Mouse (Mus musculus) ovary, postnatal 10 days (tissue): Measurements from ENCODE around the gene Ercc8.

Source experiments
- DNase-seq: peaks from one replicate; pipeline ENCODE4 v3.0.0; 2022; ENCODE audit warnings: low spot score

Ercc8 gene

GRCm38 (mm10) chr13:108157732-108158464 lies 633 bp upstream of the Ercc8 start:
- DNase-seq: no peak

GRCm38 (mm10) chr13:108159241-108159575 lies 677 bp downstream of the Ercc8 start:
- no peak for DNase-seq

GRCm38 (mm10) chr13:108159963-108160362 lies 1.4 kb downstream of the Ercc8 start:
- no peak for DNase-seq

- no peak for DNase-seq
These were observed 5.4 kb downstream of the Ercc8 start for GRCm38 (mm10) chr13:108163912-108164311.

- DNase-seq: no peak
These were observed 6.1 kb downstream of the Ercc8 start for GRCm38 (mm10) chr13:108164621-108165020.

GRCm38 (mm10) chr13:108170002-108170401 lies 11.5 kb downstream of the Ercc8 start:
- no peak for DNase-seq

- DNase-seq: no peak
These were observed 12.0 kb downstream of the Ercc8 start for GRCm38 (mm10) chr13:108170511-108170910.

- no peak for DNase-seq
These were observed 21.1 kb downstream of the Ercc8 start for GRCm38 (mm10) chr13:108179618-108180017.

GRCm38 (mm10) chr13:108180821-108181220 lies 22.3 kb downstream of the Ercc8 start:
- DNase-seq: no peak

- no peak for DNase-seq
These were observed 26.3 kb downstream of the Ercc8 start for GRCm38 (mm10) chr13:108184743-108185255.

- DNase-seq: no peak
These were observed 27.0 kb downstream of the Ercc8 start for GRCm38 (mm10) chr13:108185530-108185929.

GRCm38 (mm10) chr13:108187994-108188393 lies 29.5 kb downstream of the Ercc8 start:
- DNase-seq: no peak

GRCm38 (mm10) chr13:108191074-108191720 lies 32.7 kb downstream of the Ercc8 start:
- DNase-seq: no peak

- DNase-seq: no peak
These were observed 36.9 kb downstream of the Ercc8 start for GRCm38 (mm10) chr13:108195474-108195873.

- no peak for DNase-seq
These were observed 46.3 kb downstream of the Ercc8 start for GRCm38 (mm10) chr13:108204857-108205256.

- DNase-seq: no peak
These were observed 48.9 kb downstream of the Ercc8 start for GRCm38 (mm10) chr13:108207447-108207846.

- DNase-seq: no peak
These were observed 49.6 kb downstream of the Ercc8 start for GRCm38 (mm10) chr13:108208090-108208489.

- DNase-seq: no peak
These were observed 52.4 kb downstream of the Ercc8 start for GRCm38 (mm10) chr13:108210960-108211359.

GRCm38 (mm10) chr13:108212397-108213018 lies 54.0 kb downstream of the Ercc8 start:
- no peak for DNase-seq

GRCm38 (mm10) chr13:108214081-108214484 lies 55.6 kb downstream of the Ercc8 start, which contains the start of gene Elovl7:
TSS of gene Elovl7 (plus strand) at chr13:108214404.
- DNase-seq: peak; percentile 35

GRCm38 (mm10) chr13:108214485-108215107 lies 56.1 kb downstream of the Ercc8 start:
- peak; percentile 10 for DNase-seq

GRCm38 (mm10) chr13:108215231-108215780 lies 56.8 kb downstream of the Ercc8 start:
- no peak for DNase-seq
